Comparison of ENCODE assay signal across 9 mouse cellular contexts in genomic region chrX:107150752-107151515, GRCm38 (mm10). TPM values are rescaled to one million over a fixed set of nuclear protein-coding genes. Genes with fewer than 3 reads are reported as not detected.
DNase-seq lines count a peak whose midpoint lies in the region; ATAC-seq lines count a peak whose summit lies in the region.
"Had no signal": no experiment of that assay in that cellular context is flagged by ENCODE, and none has a peak within 500 bp of the region (broad histone marks: within the 10 kb centered on the region; RNA-seq: fewer than 3 reads in every experiment).

No protein-coding gene starts in this region.

- H3K27me3 ChIP-seq in kidney, embryonic 15.5 days = peaks cover 4% of the 10 kb centered on the region; the same call in 1 of the 2 replicates
- H3K27me3 ChIP-seq in kidney, embryonic 14.5 days (ENCODE audit: control insufficient read depth, insufficient read depth, low read length) = no peaks in the 10 kb centered on the region
- H3K27me3 ChIP-seq in limb, embryonic 15.5 days = no peaks in the 10 kb centered on the region
- H3K27me3 ChIP-seq: neural tube, embryonic 13.5 days had no signal

- H3K27ac ChIP-seq in kidney, embryonic 15.5 days = 0 out of 2 replicates have a peak overlapping the region, but pooled peaks have one; percentile 4
- no peak overlapping the region for H3K27ac ChIP-seq in kidney, embryonic 14.5 days (ENCODE audit: low read depth, low read length)
- H3K27ac ChIP-seq in limb, embryonic 15.5 days = peak overlapping the region; percentile 84
- H3K27ac ChIP-seq: neural tube, embryonic 13.5 days had no signal

- no peaks in the 10 kb centered on the region for H3K36me3 ChIP-seq in kidney, embryonic 15.5 days
- H3K36me3 ChIP-seq in kidney, embryonic 14.5 days (ENCODE audit: control insufficient read depth, insufficient read depth, low read length) = no peaks in the 10 kb centered on the region
- H3K36me3 ChIP-seq in limb, embryonic 15.5 days = no peaks in the 10 kb centered on the region
- H3K36me3 ChIP-seq: neural tube, embryonic 13.5 days had no signal

- ATAC-seq in kidney, embryonic 15.5 days (replicated peaks; ENCODE audit: low FRiP score) = no peak
- no peak for ATAC-seq in kidney, embryonic 14.5 days (ENCODE audit: low FRiP score, low TSS enrichment)
- 0 out of 2 replicates have a peak, but pooled peaks have one; percentile 72 for ATAC-seq in limb, embryonic 15.5 days (ENCODE audit: insufficient number of reproducible peaks, low FRiP score, low TSS enrichment, low read depth)

- no peak overlapping the region for H3K4me3 ChIP-seq in kidney, embryonic 15.5 days (replicated peaks)
- H3K4me3 ChIP-seq in kidney, embryonic 14.5 days (ENCODE audit: low read length) = no peak overlapping the region
- H3K4me3 ChIP-seq in limb, embryonic 15.5 days = no peak overlapping the region
- H3K4me3 ChIP-seq: neural tube, embryonic 13.5 days had no signal

- 67% methylated on average over 4 of the region's 4 CpGs for WGBS in kidney, embryonic 15.5 days
- WGBS in kidney, embryonic 14.5 days = 75% methylated on average over 4 of the region's 4 CpGs
- WGBS in limb, embryonic 15.5 days = 56% methylated on average over 4 of the region's 4 CpGs

- DNase-seq in fibroblast of lung, adult 2 months (ENCODE audit: low read depth) = peak; percentile 45
- DNase-seq in retina, postnatal 1 day = peak; percentile 9
- DNase-seq in testis, postnatal 10 days (ENCODE audit: low spot score) = no peak
- DNase-seq in left cerebral cortex, postnatal 10 days (ENCODE audit: extremely low spot score in 1 of 2, low spot score in 2 of 2) = no peak
- no peak for DNase-seq in left cerebral cortex, postnatal 36 days (ENCODE audit: low spot score in 2 of 2)

- no peak overlapping the region for H3K9ac ChIP-seq in kidney, embryonic 15.5 days
- H3K9ac ChIP-seq in kidney, embryonic 14.5 days (ENCODE audit: low read depth, low read length) = no peak overlapping the region
- H3K9ac ChIP-seq in limb, embryonic 15.5 days = no peak overlapping the region
- H3K9ac ChIP-seq: neural tube, embryonic 13.5 days had no signal

- H3K4me2 ChIP-seq in kidney, embryonic 15.5 days = no peak overlapping the region
- no peak overlapping the region for H3K4me2 ChIP-seq in kidney, embryonic 14.5 days (replicated peaks; ENCODE audit: low read depth, low read length)
- H3K4me2 ChIP-seq in limb, embryonic 15.5 days = 0 out of 2 replicates have a peak overlapping the region, but pooled peaks have one; percentile 7
- H3K4me2 ChIP-seq: neural tube, embryonic 13.5 days had no signal

- no peaks in the 10 kb centered on the region for H3K4me1 ChIP-seq in kidney, embryonic 15.5 days
- no peaks in the 10 kb centered on the region for H3K4me1 ChIP-seq in kidney, embryonic 14.5 days (ENCODE audit: control insufficient read depth, insufficient read depth, low read length)
- H3K4me1 ChIP-seq in limb, embryonic 15.5 days = no peaks in the 10 kb centered on the region
- H3K4me1 ChIP-seq: neural tube, embryonic 13.5 days had no signal

- H3K9me3 ChIP-seq in kidney, embryonic 15.5 days (replicated peaks) = no peaks in the 10 kb centered on the region
- no peaks in the 10 kb centered on the region for H3K9me3 ChIP-seq in kidney, embryonic 14.5 days (ENCODE audit: control insufficient read depth, low read length)
- H3K9me3 ChIP-seq in limb, embryonic 15.5 days = no peaks in the 10 kb centered on the region
- H3K9me3 ChIP-seq: neural tube, embryonic 13.5 days had no signal

- intact Hi-C loops in left cerebral cortex, postnatal 10 days (cut with DNase I) = loop anchor here (5.0 kb wide), 1 partner anchor 354 kb away; no protein-coding TSS in a partner anchor
- intact Hi-C loops in left cerebral cortex, postnatal 36 days (cut with DNase I) = no loop called here

RNA-seq across cellular contexts. Expression of gene P2ry10b, which starts 2.2 kb away (rescaled TPM):
- 0.74 and 0.93 TPM in 2 replicates for polyA plus RNA-seq in kidney, embryonic 15.5 days (2015; fragmentation: Nextera tagmentation; extraction: Ambion mirVana)
- 0.47 and 0.72 TPM in 2 replicates for polyA plus RNA-seq in kidney, embryonic 14.5 days (2014; fragmentation: Nextera tagmentation; extraction: Ambion mirVana)
- polyA plus RNA-seq in limb, embryonic 15.5 days (2015; fragmentation: Nextera tagmentation; extraction: Ambion mirVana) = 3.6 and 6.0 TPM in 2 replicates
- 1 to 10 TPM in 1 of 2 experiments, under 1 TPM in 1; 0.85 to 1.4 TPM for total RNA-seq in left cerebral cortex, postnatal 10 days (2021)
- under 1 TPM; 0.30 to 0.79 TPM for total RNA-seq in left cerebral cortex, postnatal 36 days (2021)

Comparison
In these comparisons a context has a peak if more than half of its experiments do, and no peak if none do; other contexts are left out.
1. DNase-seq: peak in fibroblast of lung, adult 2 months (single experiment) and retina, postnatal 1 day (single experiment); none in testis, postnatal 10 days (single experiment), left cerebral cortex, postnatal 10 days (0 of 2) and left cerebral cortex, postnatal 36 days (0 of 2).